Mouse (Mus musculus) heart, adult 2 months (tissue): ENCODE results near the gene Stard3.

Experiments
- CTCF ChIP-seq: fragments of 200-600 bp; IDR thresholded peaks from 2 replicates; pipeline ENCODE4 v1.8.1; 2022; ENCODE audit warnings: antibody characterized with exemption, mild to moderate bottlenecking, moderate library complexity
- EP300 ChIP-seq: fragments of 200-500 bp; IDR thresholded peaks from 2 replicates; pipeline ENCODE4 v1.6.1; 2011; ENCODE audit warnings: low read depth, low read length, control low read depth; ENCODE audit not compliant: insufficient read depth
- POLR2A ChIP-seq: fragments of 200-500 bp; IDR thresholded peaks from 2 replicates; pipeline ENCODE4 v1.6.1; 2011; ENCODE audit warnings: mild to moderate bottlenecking, low read depth, low read length, control low read depth; ENCODE audit not compliant: insufficient read depth

DNA sequence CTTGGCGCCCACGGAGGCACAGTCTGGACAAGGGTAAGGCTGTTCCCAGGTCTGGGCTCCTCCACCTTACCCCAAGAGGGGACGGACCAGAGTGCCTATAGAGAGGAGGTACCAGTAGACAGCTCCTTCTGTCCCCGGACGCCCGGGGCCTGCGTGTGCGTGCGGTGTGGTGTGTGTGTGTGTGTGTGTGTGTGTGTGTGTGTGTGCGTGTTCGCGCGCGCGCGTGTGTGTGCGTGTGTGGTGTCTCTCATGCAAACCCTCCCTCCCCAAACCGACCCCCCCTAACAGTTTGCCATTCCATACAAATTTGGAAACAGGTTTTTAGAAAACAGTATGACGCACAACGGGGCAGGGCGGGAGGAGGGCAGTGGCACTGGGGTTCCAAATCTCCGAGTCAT, 32.3 kb upstream of the Stard3 start:
- no peak for TF ChIP-seq CTCF
- TF ChIP-seq EP300: no peak
- no peak for TF ChIP-seq POLR2A
